Mouse (Mus musculus): ENCODE measurements around the gene Rbks.
"Not testable (repeated sequence)": the region's sequence is repeated elsewhere in the genome, so short reads cannot be mapped to it uniquely, and the experiment has no call there.

Gene Rbks

DNA sequence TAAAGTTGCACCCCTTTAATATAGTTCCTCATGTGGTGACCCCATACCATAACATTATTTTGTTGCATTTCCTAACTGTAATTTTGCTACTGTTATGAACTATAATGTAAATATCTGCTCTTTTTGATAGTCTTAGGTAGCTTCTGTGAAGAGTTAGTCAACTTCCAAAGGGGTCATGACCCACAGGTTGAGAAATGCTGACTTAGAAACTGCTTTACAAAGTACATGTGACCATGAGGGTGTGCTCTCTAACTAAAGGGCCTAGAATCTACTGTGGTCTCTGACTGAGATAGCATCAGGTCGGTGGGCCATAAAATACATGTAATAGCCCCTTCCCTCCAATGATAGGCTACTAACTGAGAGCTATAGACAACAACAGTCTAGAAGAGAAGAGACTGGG is 19.4 kb downstream of the Rbks start:
- DNase-seq (ENCODE audit: low spot score in 2 of 2): no peak

DNA sequence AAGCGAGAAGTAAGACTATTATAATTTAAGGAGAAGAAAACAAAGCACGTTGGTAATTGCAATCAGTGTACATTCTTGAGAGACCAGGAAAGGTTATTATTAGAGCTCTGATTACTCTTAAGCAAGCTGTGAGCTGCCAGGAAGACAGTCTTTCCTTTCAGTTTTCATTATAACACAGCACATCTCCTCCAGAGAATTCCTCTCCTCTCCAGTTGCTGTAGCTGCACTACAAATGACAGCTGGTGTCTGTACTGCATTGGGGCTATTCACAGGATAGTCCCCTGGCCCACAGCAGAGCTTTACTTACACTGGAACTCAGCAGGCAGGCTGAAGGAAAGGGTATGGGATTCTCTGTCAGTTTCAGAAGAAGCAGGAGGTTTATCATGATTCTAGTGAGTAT is 24.0 kb downstream of the Rbks start:
- no peak for DNase-seq (ENCODE audit: low spot score in 2 of 2)

GRCm38 (mm10) chr5:31671137-31671536 is 26.3 kb downstream of the Rbks start:
- DNase-seq (ENCODE audit: low spot score in 2 of 2): no peak

DNA sequence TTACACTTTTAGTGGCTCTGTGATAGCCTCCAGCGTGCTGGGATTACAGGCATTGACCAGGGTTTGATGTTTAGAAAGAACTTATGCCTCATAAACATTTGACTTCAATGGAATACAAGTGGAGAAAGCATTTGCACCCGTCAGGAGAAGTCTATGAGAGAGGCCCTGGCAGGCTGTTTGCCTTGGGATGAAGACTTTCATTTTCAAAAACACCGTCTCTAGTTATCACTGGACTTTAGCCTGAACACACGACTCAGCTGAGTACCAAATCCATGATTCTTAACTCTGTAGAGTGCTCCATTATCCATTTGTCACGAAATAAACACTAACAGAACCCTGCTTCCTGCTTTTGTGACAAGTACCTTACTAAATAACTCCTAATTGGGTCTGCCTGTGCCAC is 27.4 kb downstream of the Rbks start:
- no peak for DNase-seq (ENCODE audit: low spot score in 2 of 2)

DNA sequence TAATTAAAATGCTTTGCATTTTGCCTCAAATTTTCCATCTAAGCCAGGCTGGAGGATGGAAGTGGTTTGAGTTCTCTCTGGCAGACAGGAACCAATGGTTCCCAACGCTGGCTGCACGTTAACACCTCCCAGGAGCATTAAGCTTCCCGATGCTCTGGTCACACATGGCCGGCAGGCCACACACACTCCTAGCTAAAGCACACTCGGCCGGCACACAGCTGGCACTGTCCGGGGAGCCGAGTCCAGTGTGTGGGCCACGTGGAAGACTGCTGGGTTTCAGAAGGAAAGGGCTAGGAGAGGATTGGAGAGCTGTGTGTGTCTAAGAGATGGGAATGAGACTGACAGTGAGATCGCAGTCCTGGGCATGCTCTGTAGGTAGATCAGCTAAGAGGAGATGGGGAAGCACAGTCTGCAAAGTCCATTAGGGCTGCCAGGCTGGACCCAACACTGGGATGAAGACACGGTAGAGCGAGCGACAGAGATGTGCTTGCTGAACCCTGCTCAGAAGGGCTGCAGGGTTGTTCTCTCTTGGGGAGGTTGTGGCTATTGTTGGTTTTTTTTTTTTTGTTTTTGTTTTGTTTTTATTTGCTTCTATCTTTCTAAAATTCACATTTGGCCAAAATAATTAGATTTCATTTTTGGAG is 29.0 kb downstream of the Rbks start:
- DNase-seq (ENCODE audit: low spot score in 2 of 2): no peak

DNA sequence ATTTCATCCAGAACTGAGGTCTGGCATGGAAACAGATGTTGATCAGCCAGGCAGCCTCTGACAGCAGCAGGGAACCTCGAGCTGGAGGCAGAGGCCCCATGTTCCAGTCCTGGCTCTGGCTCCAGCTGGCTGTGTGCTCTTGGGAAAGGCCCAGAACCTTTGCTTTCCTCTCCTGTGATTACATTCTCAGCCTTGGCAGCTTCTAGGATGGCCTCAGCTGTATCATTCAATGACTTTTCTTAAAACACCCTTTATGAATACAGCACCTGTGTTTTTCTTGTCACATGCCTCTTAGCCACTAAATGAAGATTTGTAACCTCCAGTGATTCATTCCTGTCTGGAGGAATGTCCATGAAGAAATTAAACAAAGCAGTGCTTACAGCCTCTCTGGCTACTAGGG is 31.3 kb downstream of the Rbks start:
- no peak for DNase-seq (ENCODE audit: low spot score in 2 of 2)

DNA sequence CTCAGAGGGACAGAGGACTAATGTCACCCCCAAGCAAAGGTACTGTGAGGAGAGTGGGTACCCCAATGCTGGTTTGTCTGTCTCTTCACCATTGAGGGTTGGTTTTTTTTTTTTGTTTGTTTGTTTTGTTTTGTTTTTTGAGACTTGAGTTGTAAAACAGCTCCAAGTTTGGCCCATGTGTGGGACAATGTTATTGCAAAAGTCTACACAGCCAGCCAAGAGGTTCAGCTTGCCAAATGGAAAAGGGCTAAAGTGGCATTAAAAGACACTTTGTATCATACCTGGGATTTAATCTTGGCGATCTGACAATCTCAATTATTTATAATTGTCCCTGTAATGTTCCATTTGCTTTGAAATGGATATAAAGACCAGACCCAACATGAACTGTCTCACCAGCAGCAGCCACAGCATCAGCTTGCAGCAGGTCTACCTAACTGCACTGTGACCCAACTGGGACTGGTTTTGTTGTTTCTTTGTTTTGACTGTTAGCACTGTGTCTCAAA is 41.7 kb downstream of the Rbks start:
- DNase-seq (ENCODE audit: low spot score in 2 of 2): no peak

GRCm38 (mm10) chr5:31650518-31651288 is 46.7 kb downstream of the Rbks start:
- no peak for DNase-seq (ENCODE audit: low spot score in 2 of 2)

DNA sequence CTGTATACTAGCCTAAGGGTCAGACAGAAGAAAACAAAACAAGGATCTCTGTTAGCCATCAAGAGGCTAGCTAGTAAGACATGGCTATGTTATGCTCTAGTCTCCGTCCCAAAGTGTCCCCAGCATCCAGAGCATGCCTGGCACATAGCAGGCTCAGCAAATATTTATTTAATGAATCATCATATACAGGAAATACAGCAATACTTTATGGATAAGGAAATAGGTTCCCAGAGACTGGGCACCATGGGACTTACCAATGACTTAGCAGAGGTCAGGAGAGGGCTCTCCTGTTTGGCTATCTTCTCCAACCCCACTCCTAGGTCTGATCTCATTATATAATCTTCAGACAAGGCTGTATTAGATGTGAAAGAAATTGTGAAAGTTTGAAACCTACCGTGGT is 50.1 kb downstream of the Rbks start:
- DNase-seq (ENCODE audit: low spot score in 2 of 2): no peak

GRCm38 (mm10) chr5:31646574-31646973 is 50.9 kb downstream of the Rbks start:
- DNase-seq (ENCODE audit: low spot score in 2 of 2): no peak

DNA sequence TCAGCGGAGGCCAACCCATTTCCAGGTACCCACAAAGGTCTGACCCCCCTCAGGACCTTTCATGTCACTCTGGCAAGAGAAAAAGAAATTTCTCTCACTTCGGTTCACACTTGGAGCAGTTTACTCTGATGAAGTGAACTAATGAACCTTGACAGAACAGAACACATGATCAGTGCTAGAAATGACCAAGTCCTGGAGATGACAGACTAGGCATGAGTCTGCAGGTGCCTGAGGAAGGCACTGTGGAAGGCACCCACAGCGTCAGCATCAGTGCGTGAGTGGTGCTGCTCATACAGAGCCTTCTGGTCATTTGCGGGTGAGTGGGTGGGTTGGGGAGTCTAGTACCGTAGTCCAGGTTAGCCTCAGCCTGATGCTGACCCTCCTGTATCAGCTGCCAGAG is 51.6 kb downstream of the Rbks start:
- DNase-seq (ENCODE audit: low spot score in 2 of 2): no peak

GRCm38 (mm10) chr5:31644847-31645246 is 52.6 kb downstream of the Rbks start:
- peak in 1 of 2 experiments; percentile 7 for DNase-seq (ENCODE audit: low spot score in 2 of 2)

- no peak for DNase-seq (ENCODE audit: low spot score in 2 of 2)
Measured at GRCm38 (mm10) chr5:31644272-31644671, 53.2 kb downstream of the Rbks start.

- no peak for DNase-seq (ENCODE audit: low spot score in 2 of 2)
Measured at GRCm38 (mm10) chr5:31642300-31642699, 55.1 kb downstream of the Rbks start.

DNA sequence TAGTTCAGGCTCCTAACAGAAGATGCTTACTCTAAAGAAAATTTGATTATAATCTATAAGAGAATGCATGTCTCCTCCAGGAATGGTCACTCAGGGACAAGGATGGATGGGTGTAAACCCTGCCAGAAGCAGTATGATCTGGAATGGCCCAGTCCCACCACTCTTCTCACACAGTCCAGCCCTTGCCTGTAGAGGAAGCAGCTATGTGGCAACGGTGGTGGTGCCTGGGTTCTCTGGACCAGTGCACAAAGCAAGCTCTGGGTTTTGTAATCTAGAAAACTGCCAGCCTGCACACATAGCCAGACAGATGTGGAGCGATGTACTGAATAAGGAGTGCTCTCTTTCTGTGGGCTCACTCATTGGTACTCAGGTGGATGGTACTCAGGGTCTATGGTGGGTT is 56.9 kb downstream of the Rbks start:
- no peak for DNase-seq (ENCODE audit: low spot score in 2 of 2)

DNA sequence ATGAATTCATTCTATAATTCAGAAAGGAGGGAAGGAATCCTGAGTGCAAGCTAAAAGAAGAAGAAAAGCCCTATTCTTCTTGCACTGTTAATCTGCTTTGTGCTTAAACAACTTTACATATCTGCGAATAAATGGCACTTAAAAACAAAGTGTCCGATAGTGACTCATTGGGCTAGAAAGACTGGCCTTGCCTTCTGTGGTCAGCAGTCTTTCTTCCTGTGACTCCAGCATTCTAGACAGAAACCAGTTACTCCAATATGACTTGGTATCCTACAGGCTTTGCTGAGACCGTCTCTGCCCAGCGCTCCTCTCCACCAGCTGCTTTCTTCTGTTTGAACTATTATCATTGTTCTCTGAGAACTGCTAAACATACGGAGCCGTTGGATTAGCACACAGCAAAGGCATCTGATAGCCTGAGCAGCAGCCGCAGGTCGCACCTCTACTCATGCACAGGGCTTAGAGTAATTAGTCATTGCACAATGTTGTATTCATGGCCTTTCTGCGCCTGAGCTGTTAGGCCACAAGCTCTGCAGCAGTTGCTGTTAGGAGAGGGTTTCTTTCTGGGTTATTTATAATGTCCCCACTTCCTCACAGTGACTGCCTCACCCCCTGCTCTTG is 60.7 kb downstream of the Rbks start:
- no peak for DNase-seq (ENCODE audit: low spot score in 2 of 2)

GRCm38 (mm10) chr5:31634679-31635078 is 62.7 kb downstream of the Rbks start:
- no peak for DNase-seq (ENCODE audit: low spot score in 2 of 2)

DNA sequence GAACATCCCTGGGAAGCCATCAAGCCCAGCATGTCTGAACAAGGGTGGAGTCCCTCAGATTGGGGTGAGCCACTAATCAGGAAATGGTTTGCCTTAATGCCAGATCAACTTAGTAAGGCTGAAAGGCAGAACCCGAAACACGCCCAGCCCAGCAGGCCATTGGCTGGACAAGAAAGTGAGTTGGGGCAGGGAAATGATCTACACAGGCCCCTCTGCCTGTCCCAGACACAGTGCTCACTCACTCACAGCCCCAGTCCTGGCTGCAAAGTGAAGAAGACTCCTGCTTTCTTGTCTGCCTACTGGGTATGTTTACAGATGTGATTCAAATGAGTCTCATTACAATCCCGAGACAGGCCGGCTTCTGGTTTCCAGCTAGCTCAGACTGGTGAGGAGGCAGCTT is 63.3 kb downstream of the Rbks start:
- no peak for DNase-seq (ENCODE audit: low spot score in 2 of 2)

GRCm38 (mm10) chr5:31631169-31631568 is 66.3 kb downstream of the Rbks start:
- DNase-seq (ENCODE audit: low spot score in 2 of 2): not testable (repeated sequence)

DNA sequence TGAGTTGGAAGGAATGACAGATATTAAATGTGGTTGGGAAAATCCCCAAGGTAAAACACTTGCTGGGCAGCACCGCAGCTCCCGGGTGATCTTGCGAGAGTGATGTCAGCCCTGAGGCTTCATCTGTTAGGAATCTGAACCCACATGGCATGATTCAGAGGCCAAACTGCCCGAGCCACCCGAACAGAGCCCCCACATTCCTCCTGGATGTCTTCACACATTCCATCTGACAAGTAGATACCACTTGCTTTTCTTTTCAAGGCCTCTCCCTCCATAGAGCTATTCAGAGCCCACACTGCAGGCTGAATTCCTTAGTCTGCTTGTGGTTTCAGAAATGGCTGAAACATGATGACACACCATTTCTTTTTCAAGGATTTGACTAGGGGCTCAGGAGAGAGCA is 67.4 kb downstream of the Rbks start:
- no peak for DNase-seq (ENCODE audit: low spot score in 2 of 2)

DNA sequence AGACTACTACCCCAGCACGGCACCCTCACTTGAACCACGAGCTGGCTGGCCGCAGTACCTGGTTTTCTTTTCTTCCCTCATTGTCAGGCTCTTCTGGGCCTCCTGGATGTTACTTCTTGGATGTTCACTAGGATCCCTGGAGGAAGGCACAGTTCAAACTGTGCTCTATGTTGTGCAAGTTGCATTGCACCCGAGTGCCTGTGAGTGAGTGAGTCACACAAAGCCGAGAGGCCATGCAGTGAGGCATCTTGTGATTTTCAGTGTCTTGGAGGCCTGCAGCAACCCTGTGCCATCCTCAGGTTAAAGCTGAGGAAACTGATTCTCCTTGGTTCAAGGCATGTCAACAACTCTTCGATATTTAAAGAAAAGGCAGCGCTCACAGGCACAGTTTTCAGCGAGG is 68.9 kb downstream of the Rbks start:
- no peak for DNase-seq (ENCODE audit: low spot score in 2 of 2)

DNA sequence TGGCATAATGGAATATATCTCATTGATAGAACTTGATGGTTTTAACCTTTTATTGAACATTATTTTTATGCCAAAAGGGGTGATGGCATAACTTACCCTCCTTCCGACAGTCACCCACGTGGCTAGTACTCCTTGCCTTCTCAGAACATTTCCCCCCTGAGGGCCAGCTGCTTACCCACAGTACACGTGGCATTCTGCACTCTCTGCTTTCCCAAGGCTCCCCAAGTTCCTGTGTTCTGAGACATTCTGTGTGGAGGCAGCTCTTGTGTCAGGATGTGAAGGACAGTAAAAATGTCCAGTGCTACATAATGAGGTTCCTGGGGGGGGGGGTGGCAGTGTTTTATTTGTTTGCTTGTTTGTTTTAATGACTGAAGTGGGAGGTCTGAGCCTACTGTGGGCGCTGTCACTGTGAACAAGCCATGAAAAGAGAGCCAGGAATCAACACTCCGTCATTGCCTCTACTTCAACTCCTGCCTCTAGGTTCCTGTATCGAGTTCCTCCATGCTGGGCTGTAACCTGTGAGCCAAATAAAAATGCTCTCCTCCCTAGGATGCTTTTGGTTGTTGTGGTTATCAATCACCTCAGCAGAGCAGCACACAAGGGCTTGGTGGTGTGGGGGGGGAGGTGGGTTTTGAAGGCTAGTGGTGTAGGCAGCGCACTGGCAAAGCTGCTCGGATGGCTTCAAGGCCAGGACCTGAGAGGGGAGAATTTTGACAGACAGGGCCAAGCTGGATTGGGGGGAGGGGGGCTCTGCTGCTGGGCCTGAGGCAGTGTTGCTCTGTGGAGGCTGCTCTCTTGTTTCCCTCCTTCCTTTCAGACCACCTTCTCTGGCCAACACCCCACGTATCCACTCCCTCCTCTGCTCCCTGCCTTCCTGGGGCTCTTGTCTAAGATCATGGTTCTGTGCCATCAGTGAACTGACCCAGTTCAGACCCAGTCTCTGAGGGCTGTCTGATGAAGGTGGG is 69.6 kb downstream of the Rbks start:
- no peak for DNase-seq (ENCODE audit: low spot score in 2 of 2)
